Mouse (Mus musculus): Measurements from ENCODE around the gene Tle4. TPM values are rescaled to one million over a fixed set of nuclear protein-coding genes. Genes with fewer than 3 reads are reported as not detected.

The Tle4 gene
- polyA plus RNA-seq, 1 experiment = 16.3 TPM

- 49% methylated on average over 6 of the region's 6 CpGs for WGBS
- Histone ChIP-seq H3K4me1 (ENCODE audit: control insufficient read depth, insufficient read depth, low read length) (no peaks in the 10 kb centered on the region), H3K27ac (ENCODE audit: insufficient read depth, low read length) (no peak overlapping the region), H3K4me3 (replicated peaks; ENCODE audit: insufficient read depth, low read depth, low read length) (no peak overlapping the region), H3K27me3 (ENCODE audit: control insufficient read depth, insufficient read depth, low read length) (no peaks in the 10 kb centered on the region; the same call in 1 of the 2 replicates)
- TF ChIP-seq POLR2A (IDR thresholded peaks at IDR 0.05; ENCODE audit: borderline replicate concordance, insufficient read depth, low read length) (no peak), CTCF (IDR thresholded peaks at IDR 0.05; ENCODE audit: borderline replicate concordance, insufficient read depth, low read depth, low read length) (no peak)
- no peak for DNase-seq
Measured at GRCm38 (mm10) chr19:14426920-14427319, 170.9 kb downstream of the Tle4 start.

- no peak for DNase-seq
- 85% methylated on average over 19 of the region's 19 CpGs for WGBS
Measured at GRCm38 (mm10) chr19:14426244-14426868, 171.5 kb downstream of the Tle4 start.

GRCm38 (mm10) chr19:14425122-14425521, 172.7 kb downstream of the Tle4 start:
- TF ChIP-seq POLR2A (IDR thresholded peaks at IDR 0.05; ENCODE audit: borderline replicate concordance, insufficient read depth, low read length) (no peak), CTCF (IDR thresholded peaks at IDR 0.05; ENCODE audit: borderline replicate concordance, insufficient read depth, low read depth, low read length) (no peak)
- DNase-seq = no peak
- H3K27ac ChIP-seq (ENCODE audit: insufficient read depth, low read length) = no peak overlapping the region
- no peaks in the 10 kb centered on the region; the same call in 1 of the 2 replicates for H3K27me3 ChIP-seq (ENCODE audit: control insufficient read depth, insufficient read depth, low read length)
- no peaks in the 10 kb centered on the region for H3K4me1 ChIP-seq (ENCODE audit: control insufficient read depth, insufficient read depth, low read length)
- 96% methylated on average over 6 of the region's 6 CpGs for WGBS
- H3K4me3 ChIP-seq (replicated peaks; ENCODE audit: insufficient read depth, low read depth, low read length) = no peak overlapping the region

More at GRCm38 (mm10) chr19:14426244-14426868, 171.5 kb downstream of the Tle4 start:
- H3K4me3 ChIP-seq (replicated peaks; ENCODE audit: insufficient read depth, low read depth, low read length) = no peak overlapping the region
- TF ChIP-seq POLR2A (IDR thresholded peaks at IDR 0.05; ENCODE audit: borderline replicate concordance, insufficient read depth, low read length) (no peak), CTCF (IDR thresholded peaks at IDR 0.05; ENCODE audit: borderline replicate concordance, insufficient read depth, low read depth, low read length) (no peak)
- no peak overlapping the region for H3K27ac ChIP-seq (ENCODE audit: insufficient read depth, low read length)
- H3K4me1 ChIP-seq (ENCODE audit: control insufficient read depth, insufficient read depth, low read length) = no peaks in the 10 kb centered on the region
- H3K27me3 ChIP-seq (ENCODE audit: control insufficient read depth, insufficient read depth, low read length) = no peaks in the 10 kb centered on the region; the same call in 1 of the 2 replicates

DNA sequence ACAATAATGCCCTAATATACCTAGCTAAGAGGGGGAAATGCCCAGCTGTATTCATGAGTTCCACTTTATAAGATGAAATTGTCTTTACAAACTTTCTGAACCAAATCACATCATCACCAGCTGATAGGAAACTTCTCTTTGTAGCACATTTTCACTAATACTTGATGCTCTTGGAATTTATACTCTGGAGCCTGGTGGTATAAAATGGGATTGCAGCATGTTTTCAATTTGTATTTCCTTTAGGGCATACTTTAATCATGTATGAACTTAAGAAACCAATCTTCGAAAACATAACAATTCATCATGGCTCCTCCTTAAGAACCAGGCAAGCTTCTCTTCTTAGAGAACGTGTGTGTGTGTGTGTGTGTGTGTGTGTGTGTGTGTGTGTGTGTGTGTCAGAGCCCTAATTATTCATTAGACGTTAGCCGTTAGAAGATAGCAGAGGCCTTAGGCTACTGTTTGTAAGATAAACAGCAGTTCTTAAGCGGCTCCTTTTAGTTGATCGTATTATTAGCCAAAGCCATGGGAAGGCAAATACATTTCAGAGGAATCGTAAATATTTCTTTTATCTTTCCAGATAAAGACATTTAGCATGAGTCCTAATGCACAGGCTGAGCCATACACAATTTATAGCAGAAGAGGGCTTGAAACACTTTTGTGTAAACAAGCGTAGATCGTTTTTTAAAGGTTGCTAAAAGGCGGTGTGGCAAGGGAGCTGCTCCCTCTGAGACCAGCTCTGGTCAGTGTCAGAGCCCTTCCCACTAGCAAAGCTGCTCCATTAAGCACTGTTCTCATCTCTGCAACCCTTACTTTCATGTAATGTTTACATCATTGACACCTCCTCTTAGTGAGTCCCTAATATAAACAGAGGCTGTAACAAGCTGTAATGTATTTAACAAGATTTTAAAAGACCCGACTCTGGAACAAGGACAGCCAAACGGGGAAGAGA, 173.6 kb downstream of the Tle4 start:
- no peaks in the 10 kb centered on the region; the same call in 1 of the 2 replicates for H3K27me3 ChIP-seq (ENCODE audit: control insufficient read depth, insufficient read depth, low read length)
- TF ChIP-seq POLR2A (IDR thresholded peaks at IDR 0.05; ENCODE audit: borderline replicate concordance, insufficient read depth, low read length) (no peak), CTCF (IDR thresholded peaks at IDR 0.05; ENCODE audit: borderline replicate concordance, insufficient read depth, low read depth, low read length) (no peak)
- no peak overlapping the region for H3K27ac ChIP-seq (ENCODE audit: insufficient read depth, low read length)
- H3K4me1 ChIP-seq (ENCODE audit: control insufficient read depth, insufficient read depth, low read length) = no peaks in the 10 kb centered on the region
- DNase-seq = no peak
- H3K4me3 ChIP-seq (replicated peaks; ENCODE audit: insufficient read depth, low read depth, low read length) = no peak overlapping the region
- 93% methylated on average over 12 of the region's 12 CpGs for WGBS

GRCm38 (mm10) chr19:14421691-14422090, 176.2 kb downstream of the Tle4 start:
- WGBS = 97% methylated on average over 5 of the region's 5 CpGs

DNA sequence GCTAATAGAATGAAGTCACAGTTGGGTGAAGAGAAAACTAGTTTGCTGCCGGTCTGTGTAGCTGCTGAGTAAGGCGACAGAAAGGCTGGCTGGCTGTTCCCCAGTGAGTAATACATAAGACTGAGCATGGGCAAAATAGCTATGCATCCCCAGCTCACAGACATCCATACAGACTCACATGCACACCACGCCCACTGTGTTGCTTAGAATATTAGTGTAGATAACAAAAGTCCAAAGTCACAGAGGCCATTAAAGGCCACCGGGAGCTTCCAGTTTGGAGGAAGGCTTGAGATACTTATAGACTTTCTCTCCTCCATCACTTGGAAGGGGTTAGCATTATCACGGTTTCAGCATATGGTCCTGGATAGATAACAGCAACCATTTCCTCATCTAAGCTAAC, 178.0 kb downstream of the Tle4 start:
- Histone ChIP-seq H3K4me3 (replicated peaks; ENCODE audit: insufficient read depth, low read depth, low read length) (no peak overlapping the region), H3K4me1 (ENCODE audit: control insufficient read depth, insufficient read depth, low read length) (peaks cover 7% of the 10 kb centered on the region; the same call in 1 of the 2 replicates), H3K27me3 (ENCODE audit: control insufficient read depth, insufficient read depth, low read length) (no peaks in the 10 kb centered on the region; the same call in 1 of the 2 replicates), H3K27ac (ENCODE audit: insufficient read depth, low read length) (no peak overlapping the region)
- TF ChIP-seq CTCF (IDR thresholded peaks at IDR 0.05; ENCODE audit: borderline replicate concordance, insufficient read depth, low read depth, low read length) (no peak), POLR2A (IDR thresholded peaks at IDR 0.05; ENCODE audit: borderline replicate concordance, insufficient read depth, low read length) (no peak)
- WGBS = 95% methylated on average over 5 of the region's 5 CpGs
- DNase-seq = no peak

More at GRCm38 (mm10) chr19:14421691-14422090, 176.2 kb downstream of the Tle4 start:
- Histone ChIP-seq H3K27ac (ENCODE audit: insufficient read depth, low read length) (no peak overlapping the region), H3K4me3 (replicated peaks; ENCODE audit: insufficient read depth, low read depth, low read length) (no peak overlapping the region), H3K27me3 (ENCODE audit: control insufficient read depth, insufficient read depth, low read length) (no peaks in the 10 kb centered on the region; the same call in 1 of the 2 replicates), H3K4me1 (ENCODE audit: control insufficient read depth, insufficient read depth, low read length) (peaks cover 5% of the 10 kb centered on the region; the same call in 1 of the 2 replicates)
- TF ChIP-seq POLR2A (IDR thresholded peaks at IDR 0.05; ENCODE audit: borderline replicate concordance, insufficient read depth, low read length) (no peak), CTCF (IDR thresholded peaks at IDR 0.05; ENCODE audit: borderline replicate concordance, insufficient read depth, low read depth, low read length) (no peak)
- no peak for DNase-seq

- no peak for TF ChIP-seq CTCF (IDR thresholded peaks at IDR 0.05; ENCODE audit: borderline replicate concordance, insufficient read depth, low read depth, low read length)
- no peak for TF ChIP-seq POLR2A (IDR thresholded peaks at IDR 0.05; ENCODE audit: borderline replicate concordance, insufficient read depth, low read length)
- WGBS = 10% methylated on average over 5 of the region's 5 CpGs
- Histone ChIP-seq H3K4me1 (ENCODE audit: control insufficient read depth, insufficient read depth, low read length) (peaks cover 7% of the 10 kb centered on the region; the same call in 1 of the 2 replicates), H3K27ac (ENCODE audit: insufficient read depth, low read length) (no peak overlapping the region), H3K4me3 (replicated peaks; ENCODE audit: insufficient read depth, low read depth, low read length) (no peak overlapping the region), H3K27me3 (ENCODE audit: control insufficient read depth, insufficient read depth, low read length) (no peaks in the 10 kb centered on the region; the same call in 1 of the 2 replicates)
- peak; percentile 79 to 91 for DNase-seq
Measured at GRCm38 (mm10) chr19:14416845-14417244, 181.0 kb downstream of the Tle4 start.
